Mouse (Mus musculus): Measurements from ENCODE around the gene Foxr1.
"Not testable (repeated sequence)": the region's sequence is repeated elsewhere in the genome, so short reads cannot be mapped to it uniquely, and the experiment has no call there.

Gene Foxr1

DNA sequence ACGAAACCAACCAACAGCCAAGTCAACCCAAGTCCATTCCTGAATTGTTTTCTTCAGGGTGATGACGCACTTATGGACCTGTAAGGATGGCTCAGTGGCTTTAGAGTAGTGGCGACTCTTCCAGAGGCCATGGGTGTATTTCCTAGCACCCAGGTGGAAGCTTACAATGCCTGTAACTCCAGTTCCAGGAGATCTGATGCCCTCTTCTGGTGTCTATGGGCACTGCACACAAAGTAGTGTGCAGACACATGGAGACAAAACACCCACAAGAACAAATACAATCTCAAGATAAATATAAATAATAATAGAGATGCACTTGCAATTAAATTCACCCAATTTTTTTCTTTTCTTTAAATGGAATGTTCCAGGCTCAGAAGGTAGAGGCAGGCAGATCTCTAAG is 35.0 kb upstream of the Foxr1 start:
- DNase-seq: no peak

DNA sequence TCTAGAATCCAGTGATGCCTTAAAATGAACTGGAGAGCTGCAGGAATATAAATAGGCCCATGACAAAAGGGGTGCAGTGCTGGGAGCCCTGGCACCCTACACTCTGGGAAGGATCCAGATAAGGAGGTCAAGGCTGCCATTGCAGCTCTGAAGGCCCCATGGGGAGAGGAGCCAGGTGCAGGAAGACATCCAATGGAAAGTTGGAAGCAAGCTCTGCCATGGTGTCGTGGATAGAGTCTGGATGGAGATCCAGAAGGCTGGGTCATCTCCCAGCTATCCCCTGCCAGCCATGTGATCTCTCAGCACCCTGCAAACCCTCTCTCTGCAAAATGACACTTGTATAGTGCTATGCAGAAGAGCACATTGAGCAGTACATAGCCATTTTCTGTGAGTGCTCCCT is 33.4 kb upstream of the Foxr1 start:
- DNase-seq: no peak

DNA sequence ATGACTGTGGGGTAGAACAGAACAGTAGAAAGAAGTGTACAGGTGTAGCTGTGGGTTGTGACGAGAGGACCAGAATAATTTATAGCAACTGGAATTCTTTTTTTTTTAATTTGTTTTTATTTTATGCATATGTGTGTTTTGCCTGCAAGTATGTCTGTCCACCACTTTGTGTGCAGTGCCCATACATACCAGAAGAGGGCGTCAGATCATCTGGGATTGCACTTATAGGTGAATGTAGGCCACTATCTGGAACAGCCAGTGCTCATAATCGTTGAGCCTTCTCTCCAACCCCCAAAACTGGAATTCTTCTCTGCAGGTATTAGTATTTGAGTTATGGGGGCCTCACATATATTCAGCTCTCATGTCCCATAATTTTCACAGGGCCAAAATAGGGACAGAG is 32.2 kb upstream of the Foxr1 start:
- DNase-seq: no peak

DNA sequence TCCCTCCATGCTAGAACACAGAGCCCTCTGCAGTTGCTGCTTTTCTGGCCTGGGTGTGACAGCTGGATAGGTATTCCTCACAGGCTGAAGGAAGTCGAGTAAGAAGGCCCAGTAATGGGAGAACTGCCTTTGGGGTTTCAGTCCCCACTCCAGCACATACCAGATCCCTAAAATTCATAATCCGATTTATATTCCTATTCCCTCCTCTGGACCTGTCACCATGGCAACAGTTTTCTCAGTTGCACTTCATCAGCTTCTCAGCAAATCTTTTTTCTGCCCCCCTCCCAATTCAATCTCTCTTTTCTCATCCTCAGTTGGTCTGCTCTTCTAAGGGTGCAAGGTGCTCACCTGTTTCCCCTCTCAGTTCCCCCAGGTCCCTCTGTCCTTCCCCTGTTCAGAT is 27.9 kb upstream of the Foxr1 start:
- DNase-seq: no peak

DNA sequence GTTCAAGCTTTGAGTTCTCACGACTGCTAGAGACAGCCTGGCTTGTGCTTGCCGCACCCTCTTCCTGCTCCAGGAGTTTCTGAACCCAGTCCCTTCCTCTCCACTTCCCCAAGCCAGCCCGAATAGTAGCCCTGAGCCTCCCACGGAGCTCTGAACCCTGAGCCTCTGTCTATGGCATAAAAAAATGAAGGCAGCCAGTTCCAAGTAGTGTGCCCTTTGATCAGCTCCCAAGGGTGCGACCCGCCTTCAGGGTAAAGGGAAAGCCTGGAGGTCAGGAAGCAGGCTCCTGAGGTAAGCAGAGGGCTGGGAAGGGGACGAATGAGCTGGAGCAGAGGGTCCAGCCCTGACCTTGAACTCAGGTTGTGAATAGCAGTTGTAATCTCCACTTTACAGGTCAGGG is 27.3 kb upstream of the Foxr1 start:
- no peak for DNase-seq

DNA sequence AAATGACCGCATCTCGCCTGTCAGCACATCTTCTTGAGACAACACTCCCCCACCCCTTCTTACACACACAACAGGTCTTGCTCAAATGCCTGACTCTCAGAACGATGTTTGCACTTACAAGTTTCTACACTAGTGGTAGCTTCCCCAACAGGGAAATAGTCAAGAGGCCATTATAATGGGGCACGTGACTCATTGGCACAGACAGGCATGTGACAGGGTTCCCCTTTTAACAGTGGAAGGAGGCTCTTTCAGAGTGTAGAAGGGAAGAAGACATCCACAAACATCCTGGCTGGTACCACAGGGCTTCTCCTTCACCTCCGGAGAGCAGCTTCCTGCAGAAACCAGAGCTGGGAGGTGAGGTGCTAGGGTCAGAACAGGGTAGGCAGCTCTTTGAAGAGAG is 21.0 kb upstream of the Foxr1 start:
- no peak for DNase-seq

DNA sequence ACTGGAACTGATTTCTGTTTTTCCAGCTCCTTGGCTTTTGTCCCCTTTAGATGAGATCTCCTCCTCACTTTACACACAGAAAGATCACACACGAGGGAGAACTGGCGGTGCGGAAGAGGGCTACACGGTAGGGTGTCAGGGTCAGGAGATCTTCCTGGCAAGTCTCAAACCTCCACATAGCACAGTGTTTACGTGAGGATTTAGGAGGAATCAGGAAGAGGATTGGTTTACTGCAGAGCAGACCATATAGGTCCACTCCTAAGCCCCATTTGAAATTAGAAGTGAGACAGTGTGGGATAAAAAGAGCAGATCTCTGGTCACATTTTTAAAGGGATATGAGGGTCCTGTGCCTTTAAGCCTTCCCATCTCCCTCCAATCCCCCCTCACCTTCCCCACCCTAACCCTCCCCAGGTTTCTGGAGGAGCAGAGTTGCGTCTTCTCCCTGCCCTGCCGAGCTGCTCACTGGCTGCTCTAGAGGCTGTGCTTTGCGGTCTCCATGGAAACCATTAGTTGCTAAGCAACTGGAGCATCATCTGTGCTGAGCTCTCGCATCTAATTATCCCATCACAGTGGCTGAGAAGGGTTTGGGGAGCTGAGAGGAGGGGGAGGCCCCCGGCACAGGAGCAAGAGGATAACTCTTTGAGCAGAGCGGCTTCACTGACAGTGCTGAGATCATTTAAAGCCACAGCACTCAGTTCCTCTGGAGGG is 16.3 kb upstream of the Foxr1 start:
- DNase-seq: peak; percentile 96

DNA sequence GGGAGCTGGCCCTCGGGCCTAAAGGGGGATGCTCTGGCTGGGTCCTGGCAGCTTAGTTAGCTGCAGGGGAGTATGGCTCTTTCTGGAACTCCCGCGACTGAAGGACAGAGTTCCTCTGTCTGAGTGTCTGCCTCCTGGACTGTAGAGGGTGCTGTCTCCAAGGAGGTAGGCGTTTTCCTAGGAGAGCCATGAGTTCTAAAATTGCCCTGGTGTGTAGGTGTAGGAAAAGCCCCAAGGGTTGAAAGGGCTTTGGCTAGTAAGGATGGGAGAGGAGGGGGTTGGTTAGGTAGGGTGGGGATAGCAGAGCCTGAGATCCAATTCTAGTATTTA is 13.9 kb upstream of the Foxr1 start, which contains the start of gene Upk2:
Upk2 (minus strand) TSS at position 86 of the 330 bp plus-strand sequence.
- DNase-seq: no peak

DNA sequence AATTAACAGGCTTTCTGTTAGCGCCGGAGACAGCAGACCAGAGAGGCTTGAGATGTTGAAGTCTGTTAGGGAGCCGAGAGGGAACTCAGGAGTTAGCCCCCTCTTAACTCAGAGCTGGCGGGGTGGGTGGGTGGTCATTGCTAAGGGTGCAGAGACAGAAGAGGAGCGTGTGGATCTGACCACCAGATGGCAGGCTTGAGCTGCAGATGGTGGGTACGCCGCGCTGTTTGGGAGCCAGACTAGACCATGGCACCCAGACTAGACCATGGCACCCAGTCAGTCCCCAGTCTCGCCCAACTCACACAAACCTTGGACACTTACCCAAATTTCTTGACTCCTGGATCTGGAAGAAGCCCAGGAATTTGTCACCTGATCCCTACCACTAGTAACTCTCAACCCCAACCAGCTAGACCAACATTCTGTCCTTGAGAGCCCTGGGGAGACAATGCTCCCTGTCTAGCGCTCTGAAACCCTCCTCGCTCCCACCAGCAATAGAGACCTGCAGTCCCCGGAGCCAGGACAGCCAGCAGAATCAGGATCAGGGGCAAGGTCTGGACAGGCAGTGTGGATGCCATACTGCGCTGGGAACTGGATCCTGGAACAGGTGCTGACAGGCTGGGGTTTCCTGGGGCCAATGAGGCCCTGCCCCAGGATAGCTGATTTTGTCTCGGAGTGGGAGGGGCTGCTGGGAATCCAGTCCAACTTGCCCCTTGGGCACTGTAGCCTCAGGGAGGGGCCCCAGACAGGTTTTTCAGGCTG is 13.4 kb upstream of the Foxr1 start:
- peak; percentile 77 for DNase-seq

DNA sequence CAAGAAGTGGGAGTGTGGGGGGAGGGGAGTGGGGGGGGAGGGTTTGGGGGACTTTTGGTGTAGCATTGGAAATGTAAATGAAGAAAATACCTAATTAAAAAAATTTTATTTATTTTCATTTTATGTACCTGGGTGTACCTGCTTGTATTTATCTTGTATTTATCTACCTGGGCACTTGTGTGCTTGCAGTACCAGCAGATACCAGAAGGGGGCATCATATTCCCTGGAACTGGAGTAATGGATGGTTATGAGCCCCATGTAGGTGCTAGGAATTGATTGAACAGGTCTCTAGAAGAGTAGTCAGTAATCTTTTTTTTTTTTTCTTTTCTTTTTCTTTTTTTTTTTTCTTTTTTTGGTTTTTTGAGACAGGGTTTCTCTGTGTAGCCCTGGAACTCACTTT is 9.5 kb upstream of the Foxr1 start:
- DNase-seq: no peak

DNA sequence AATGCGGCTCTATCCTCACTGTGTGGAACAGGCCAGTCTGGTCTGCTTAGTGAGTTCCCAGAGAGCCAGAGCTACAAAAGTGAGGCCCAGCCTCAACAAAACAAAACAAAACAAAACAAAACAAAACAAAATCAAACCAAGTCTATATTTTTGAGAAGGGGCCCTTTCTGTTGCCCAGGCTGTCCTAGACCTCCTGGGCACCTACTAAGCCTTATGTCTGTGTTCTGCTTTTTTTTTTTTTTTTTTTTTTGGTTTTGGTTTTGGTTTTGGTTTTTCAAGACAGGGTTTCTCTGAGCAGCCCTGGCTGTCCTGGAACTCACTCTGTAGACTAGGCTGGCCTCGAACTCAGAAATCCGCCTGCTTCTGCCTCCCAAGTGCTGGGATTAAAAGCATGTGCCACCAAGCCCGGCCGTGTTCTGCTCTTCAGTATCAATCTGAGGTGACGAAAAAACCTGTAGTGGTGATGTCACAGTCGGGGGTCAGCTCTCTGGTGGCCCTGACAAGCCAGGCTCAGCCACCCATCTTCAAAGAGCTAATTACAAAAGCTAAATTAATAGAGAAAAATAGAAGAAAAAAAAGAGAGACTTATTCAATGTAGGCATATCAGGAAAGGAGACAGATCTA is 3.6 kb upstream of the Foxr1 start:
- not testable (repeated sequence) for DNase-seq

DNA sequence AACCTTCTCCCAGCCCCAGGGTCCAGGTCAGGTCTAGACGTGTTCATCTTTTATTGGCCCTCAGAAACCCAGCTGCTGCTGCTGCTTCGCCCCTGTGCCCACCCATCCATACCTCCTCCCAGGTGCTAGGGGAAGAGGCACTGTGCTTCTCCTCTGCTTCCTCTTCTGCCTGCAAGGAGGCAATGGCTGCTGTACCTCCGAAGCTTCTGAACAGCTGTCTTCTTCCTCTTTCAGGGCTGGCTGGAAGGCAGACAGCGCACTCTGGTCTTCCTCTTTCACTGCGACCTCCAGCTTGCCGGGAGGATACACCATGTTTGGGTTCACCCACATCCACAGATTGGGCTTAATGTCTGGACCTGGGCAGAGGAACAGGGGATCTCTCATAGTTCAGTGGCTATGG is 5.2 kb downstream of the Foxr1 start:
- DNase-seq: peak; percentile 48

DNA sequence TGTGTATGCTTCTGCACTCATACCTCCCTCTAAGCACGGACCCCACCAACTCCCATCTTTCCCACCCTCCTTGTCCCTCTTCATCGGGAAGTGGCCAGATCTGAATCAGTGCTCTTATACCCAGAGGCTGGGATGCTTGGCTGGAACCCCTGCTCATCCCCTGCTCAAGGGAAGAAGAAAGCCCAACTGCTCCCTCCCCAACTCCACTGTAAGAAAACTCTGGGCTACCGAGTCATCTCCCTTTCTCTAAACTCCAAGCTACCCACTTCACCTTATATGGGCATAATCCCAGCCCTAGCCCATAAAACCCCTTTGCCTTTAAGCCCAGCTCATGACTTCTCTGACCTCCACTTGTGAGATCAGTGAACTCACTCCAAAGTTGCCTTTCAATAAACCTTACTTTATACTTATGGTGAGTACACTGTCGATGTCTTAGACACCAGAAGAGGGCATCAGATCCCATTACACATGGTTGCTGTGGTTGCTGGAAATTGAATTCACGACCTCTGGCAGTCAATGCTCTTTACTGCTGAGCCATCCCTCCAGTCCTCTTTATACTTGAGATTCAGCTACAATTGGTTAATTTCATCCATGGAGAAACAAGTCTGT is 8.3 kb downstream of the Foxr1 start:
- no peak for DNase-seq

DNA sequence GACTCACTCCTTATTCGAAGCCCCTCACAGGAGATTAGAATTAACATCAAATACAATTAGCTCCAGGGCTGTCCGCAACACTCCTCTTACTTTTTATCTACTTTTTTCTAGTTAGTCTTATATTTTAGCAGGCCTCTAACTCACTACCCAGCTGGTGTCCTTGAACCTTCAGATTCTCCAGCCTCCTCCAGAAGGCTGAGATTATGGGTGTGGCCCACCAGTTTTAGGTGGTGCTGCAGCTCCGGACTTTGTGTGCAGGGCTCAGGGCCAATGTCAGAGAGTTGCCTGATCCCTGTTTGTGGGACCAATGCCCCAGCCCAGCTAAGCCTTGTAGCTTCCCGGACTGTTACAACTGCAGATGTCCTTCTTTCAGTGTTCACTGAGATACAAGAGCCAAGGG is 17.4 kb downstream of the Foxr1 start:
- no peak for DNase-seq

DNA sequence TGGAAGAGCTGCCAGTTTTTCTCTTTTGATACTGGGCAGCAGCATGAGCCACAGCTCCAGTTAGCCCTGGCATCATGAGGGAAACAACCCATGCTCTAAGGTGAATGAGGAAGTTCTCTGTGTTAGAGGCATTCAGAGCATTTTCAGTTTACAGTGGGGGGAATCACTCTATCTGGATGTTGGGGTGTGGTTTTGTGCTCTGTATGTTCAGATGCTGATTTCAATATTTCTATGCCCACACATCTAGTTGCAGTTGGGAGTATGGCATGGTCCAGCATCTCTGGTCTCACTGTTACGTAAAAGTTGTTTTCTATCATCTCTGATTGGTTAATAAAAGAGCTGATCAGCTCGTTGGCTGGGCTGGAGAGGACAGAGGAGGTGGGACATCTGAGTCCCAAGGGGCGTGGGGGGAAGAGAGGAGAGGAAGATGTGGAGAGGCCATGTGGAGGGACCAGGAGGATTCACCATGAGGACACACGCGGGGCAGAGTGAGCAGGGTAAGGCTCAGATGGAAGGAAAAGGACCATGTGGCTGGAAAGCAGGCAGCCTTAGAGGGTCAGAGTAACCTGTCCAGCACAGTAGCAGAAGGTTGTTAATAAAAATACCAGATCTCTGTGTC is 20.5 kb downstream of the Foxr1 start:
- DNase-seq: no peak

DNA sequence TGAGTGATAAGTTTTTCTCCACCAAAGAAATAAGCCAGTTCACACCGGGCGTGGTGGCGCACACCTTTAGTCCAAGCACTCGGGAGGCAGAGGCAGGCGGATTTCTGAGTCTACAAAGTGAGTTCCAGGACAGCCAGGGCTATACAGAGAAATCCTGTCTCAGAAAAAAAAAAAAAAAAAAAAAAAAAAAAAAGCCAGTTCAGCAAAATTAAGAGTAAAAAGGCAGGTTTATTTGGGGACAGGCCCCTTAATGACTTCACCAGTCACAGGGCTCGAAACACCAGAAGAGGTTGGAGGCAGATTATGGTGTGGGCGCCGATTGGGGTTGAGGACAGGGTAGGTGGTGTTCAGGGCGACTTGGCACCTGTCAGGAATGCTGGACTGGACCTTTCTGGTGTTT is 21.2 kb downstream of the Foxr1 start:
- not testable (repeated sequence) for DNase-seq

DNA sequence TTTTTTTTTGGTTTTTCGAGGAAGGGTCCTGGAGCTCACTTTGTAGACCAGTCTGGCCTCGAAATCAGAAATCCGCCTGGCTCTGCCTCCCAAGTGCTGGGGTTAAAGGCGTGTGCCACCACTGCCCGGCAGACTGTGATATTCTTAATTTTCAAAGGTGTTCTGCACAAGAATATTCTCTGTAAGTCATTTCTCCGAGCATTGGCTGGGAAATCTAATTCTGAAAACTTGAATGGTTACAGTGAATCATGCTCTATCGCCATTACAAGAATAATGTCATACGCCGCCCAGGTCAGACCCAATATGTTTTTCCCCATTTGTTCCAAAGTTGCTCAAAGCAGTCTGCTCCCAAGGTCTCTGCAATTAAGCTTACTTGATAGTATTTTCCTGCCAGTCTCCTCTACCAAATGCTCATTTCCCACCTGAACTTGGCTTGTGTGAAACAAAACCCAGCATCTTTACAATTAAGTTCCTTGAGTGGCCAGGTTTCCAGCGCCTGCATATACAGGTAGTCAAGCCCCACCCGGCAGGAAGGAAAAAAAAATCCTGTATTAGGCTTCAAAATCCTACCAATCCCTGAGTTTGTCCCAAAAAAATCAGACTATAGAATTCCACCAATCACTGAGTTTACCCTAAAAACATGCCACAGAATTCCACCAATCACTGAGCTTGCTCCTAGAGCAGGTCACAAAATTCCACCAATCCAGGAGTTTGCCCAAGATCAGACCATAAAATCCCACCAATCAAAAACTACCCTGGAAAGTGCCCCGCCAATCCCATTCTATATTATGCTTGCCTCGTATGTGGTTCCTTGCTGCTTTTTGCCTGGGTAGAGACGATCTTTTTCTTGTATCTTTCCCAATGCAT is 22.2 kb downstream of the Foxr1 start, which contains the start of gene Ccdc84:
Ccdc84 (minus strand) TSS at position 51 of the 867 bp plus-strand sequence.
- DNase-seq: no peak

DNA sequence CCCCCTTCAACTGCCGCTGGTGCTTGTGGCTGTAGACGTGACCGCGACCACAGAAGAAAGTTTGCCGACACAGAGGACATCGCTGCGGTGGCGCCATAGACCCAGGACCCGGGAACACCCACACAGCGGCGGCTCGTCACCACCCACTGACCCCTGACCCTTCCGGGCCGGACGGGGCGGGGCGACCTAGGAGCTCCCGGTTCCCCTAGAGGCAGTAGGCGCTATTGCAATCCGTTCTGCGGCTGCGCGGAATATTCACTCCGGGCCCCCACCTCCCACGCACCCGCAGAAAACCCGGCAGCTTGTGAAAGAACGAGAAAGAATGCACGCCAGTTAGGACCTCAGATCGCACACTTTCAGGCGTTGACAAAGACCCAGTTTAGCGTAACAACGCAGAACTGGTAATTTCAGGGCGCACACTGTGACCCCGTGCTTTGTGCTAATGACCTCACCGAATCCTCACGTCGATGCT is 23.0 kb downstream of the Foxr1 start:
- peak; percentile 96 for DNase-seq

DNA sequence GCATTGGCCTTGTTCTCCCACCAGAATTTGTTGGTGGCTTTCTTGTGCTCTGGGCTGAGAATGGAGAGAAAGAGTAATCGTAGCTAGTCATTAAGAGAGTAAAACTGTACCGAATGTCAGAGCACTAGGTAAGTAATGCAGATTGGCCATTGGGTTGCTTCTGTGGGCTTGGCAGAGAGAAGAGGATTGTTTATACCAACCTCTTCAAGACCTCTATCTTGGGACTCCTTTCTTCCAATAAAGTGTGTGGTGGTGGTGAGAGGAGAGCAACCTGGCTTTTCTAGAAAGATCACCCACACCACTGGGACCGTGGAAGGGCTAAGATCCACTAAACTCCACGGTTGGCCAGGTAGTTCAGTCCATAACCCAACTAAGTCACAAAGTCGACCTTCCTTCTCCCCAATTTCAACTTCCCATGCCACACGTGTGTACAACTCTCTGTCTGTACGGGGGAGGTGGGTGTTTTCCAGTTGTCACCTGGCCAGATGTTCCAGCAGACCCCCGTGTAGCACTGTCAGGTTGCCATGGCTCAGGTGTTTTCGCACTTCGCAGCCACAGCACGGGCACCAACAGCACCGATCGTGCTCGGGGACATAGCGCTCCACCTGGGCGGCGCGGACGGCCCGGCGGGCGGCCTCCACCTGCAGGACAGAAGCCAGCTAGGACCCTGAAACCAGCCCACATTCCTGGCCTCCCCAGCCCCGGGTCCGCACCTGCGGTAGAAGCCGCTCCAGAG is 23.6 kb downstream of the Foxr1 start:
- DNase-seq: no peak

DNA sequence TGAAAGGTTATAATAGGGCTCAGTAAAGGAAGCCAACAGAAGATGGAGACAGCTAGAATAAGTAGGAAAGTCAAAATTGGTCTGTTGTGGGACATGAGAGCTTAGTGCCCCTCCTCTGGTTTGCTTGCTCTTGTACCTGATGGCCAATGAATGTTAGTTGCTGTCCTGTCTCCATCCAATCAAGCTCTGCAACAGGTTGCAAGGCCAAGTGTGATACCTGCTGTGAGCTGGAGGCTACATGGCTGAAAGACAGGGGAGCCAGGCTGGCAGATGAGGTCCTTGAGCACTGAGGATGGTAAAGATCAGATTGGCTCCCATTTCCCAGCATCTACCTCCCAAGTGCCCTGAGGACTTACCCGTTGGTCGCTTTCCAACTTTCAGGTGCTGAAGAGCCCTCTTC is 28.2 kb downstream of the Foxr1 start:
- DNase-seq: no peak

DNA sequence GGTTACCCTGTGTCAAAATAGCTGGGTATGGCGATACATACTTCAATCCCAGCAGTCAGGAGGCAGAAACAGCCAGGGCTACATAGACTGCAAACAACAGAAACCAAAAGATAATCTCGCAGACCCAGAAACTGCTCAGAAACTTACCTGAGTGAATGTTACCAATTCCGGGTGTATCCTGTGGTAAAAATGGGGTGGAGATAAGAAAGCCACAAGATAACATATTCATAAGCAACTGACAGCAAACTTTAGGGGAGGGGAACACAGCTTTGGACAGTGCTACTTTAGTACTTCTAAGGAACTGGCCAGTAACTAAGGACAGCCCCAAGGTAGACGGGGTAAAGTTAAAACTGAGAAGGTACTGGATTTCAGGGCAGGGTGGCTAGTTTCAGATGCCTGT is 28.6 kb downstream of the Foxr1 start:
- DNase-seq: no peak
